Mouse (Mus musculus) stomach, embryonic 14.5 days (tissue): ENCODE measurements around the gene Tulp3. TPM values are rescaled to one million over a fixed set of nuclear protein-coding genes. Genes with fewer than 3 reads are reported as not detected.

Experiments used
- ATAC-seq: fragments of 200-750 bp; cut with Nextera tagmentation; 2 replicates; pipeline ENCODE4 v1.8.0; 2017; ENCODE audit warnings: low read depth, moderate TSS enrichment; ENCODE audit not compliant: insufficient number of reproducible peaks, insufficient read depth, low FRiP score
- H3K27ac ChIP-seq: fragments of 300-500 bp; sonication (generic); 2 replicates; pipeline ENCODE4 v1.5.1; 2014; ENCODE audit warnings: mild to moderate bottlenecking, low read length, moderate library complexity, mixed read lengths
- H3K27me3 ChIP-seq: fragments of 300-500 bp; sonication (generic); 2 replicates; pipeline ENCODE4 v1.6.1; 2014; ENCODE audit warnings: low read length, control low read depth, mixed read lengths; ENCODE audit not compliant: control insufficient read depth, insufficient read depth
- H3K36me3 ChIP-seq: fragments of 300-500 bp; sonication (generic); 2 replicates; pipeline ENCODE4 v1.6.1; 2014; ENCODE audit warnings: mild to moderate bottlenecking, control low read depth, low read length, moderate library complexity, mixed read lengths; ENCODE audit not compliant: control insufficient read depth, insufficient read depth
- H3K4me1 ChIP-seq: fragments of 300-500 bp; sonication (generic); 2 replicates; pipeline ENCODE4 v1.6.1; 2014; ENCODE audit warnings: low read length, control low read depth, mixed read lengths; ENCODE audit not compliant: control insufficient read depth, insufficient read depth
- H3K4me2 ChIP-seq: fragments of 300-500 bp; sonication (generic); replicated peaks from 2 replicates; pipeline ENCODE4 v1.6.1; 2014; ENCODE audit warnings: low read depth, low read length, control low read depth
- H3K4me3 ChIP-seq: fragments of 300-500 bp; sonication (generic); 2 replicates; pipeline ENCODE4 v1.5.1; 2014; ENCODE audit warnings: low read depth, low read length, control low read depth
- H3K9ac ChIP-seq: fragments of 300-500 bp; sonication (generic); replicated peaks from 2 replicates; pipeline ENCODE4 v1.6.1; 2014; ENCODE audit warnings: low read depth, mild to moderate bottlenecking, control low read depth, low read length, moderate library complexity, mixed read lengths
- H3K9me3 ChIP-seq: fragments of 300-500 bp; sonication (generic); 2 replicates; pipeline ENCODE4 v1.6.1; 2016; ENCODE audit warnings: low read depth, low read length, control low read depth; ENCODE audit not compliant: control insufficient read depth
- WGBS: fragments of 180-500 bp; shearing (Covaris S2); extraction: QIAGEN DNeasy Blood & Tissue Kit; methylation state at CpG from one replicate; pipeline ENCODE4 v1.1.7; 2014; 5-methylcytosine and 5-hydroxymethylcytosine counted together
- polyA plus RNA-seq: library from polyadenylated mRNA; unstranded; fragments of >200 nt; fragmentation: Nextera tagmentation; extraction: Ambion mirVana; gene quantifications from 2 replicates; pipeline ENCODE4 v1.2.1, GENCODE M21; 2014

Tulp3 gene
- polyA plus RNA-seq, 1 experiment from 2014 or later = 21.7 TPM

DNA sequence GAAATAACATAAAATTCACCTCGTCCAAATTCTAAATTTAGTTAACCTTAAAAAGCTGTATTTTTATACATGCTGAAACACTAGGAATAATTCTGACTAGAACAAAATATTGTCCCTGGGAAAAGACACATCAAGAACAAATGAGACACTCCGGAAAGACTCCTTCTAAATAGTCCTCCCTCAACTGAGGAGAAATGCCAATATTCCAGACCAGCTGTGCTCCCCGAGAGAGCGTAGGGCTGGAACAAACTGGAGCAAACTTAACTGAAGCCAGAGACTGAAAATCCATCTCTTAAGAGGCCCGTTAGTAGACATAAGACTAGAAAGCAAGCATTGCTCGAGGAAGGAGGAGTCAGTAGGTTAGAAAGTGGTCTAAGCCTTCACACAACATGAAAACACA is 8.9 kb downstream of the Tulp3 start:
- Histone ChIP-seq H3K36me3 (no peaks in the 10 kb centered on the region; the same call in 1 of the 2 replicates), H3K4me2 (no peak overlapping the region), H3K4me3 (no peak overlapping the region), H3K9me3 (no peaks in the 10 kb centered on the region), H3K27ac (no peak overlapping the region), H3K9ac (no peak overlapping the region), H3K4me1 (no peaks in the 10 kb centered on the region), H3K27me3 (no peaks in the 10 kb centered on the region)
- WGBS = 82% methylated on average over 6 of the region's 6 CpGs
- ATAC-seq = no peak

DNA sequence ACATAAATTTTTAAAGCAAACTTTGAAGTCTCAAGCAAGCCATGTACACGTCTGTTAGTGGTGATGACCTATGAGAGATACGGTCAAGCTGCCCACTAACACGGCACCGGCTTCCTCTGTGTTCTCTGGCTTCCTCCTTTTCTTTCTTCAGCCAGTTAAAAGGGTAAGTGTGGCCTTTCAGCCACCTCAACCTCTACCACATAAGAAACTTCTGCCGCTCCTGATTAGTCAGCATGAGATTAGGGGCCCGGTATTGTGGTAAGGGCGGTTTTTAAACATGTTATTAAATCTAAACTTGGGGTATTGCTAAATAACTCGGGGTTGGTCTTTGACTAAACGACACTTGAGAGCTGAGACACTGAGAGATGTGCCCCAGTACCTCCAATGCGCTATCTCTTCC is 10.0 kb downstream of the Tulp3 start:
- Histone ChIP-seq H3K4me2 (no peak overlapping the region), H3K4me1 (no peaks in the 10 kb centered on the region), H3K36me3 (no peaks in the 10 kb centered on the region; the same call in 1 of the 2 replicates), H3K4me3 (no peak overlapping the region), H3K27ac (no peak overlapping the region), H3K9me3 (no peaks in the 10 kb centered on the region), H3K27me3 (no peaks in the 10 kb centered on the region), H3K9ac (no peak overlapping the region)
- ATAC-seq = no peak
- WGBS = 83% methylated on average over 10 of the region's 10 CpGs

DNA sequence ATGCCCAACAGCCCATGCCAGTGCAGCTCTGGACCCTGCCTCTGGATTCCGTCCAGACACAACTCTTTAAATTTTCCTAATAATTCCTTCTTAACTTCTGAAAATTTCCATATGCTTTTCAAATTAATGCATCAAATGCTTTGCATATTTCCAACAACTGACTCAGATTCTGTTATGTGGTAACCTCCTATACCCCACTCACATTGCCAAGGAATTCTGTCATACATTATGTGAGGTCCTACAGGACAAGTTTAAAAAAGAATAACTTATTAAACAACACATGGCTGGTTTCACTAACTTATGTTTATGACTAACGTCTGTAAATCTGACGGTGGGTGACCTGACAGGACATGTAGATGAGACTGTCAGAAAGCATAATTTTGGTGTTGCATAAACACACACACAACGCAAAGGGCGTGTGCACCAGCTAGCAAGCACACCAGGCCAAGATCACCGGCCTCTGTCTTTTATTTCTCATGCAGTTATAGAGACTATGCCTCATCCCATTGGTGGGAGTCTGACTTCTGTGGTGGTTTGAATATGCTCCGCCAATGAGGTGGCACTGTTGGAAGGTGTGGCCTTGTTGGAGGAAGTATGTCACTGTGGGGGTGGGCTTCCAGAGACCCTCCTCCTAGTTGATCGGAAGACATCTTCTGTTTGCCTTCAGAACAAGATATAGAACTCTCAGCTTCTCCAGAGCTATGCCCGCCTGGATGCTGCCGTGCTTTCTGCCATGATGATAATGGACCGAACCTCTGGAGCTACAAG is 13.5 kb downstream of the Tulp3 start:
- no peak overlapping the region for H3K4me3 ChIP-seq

DNA sequence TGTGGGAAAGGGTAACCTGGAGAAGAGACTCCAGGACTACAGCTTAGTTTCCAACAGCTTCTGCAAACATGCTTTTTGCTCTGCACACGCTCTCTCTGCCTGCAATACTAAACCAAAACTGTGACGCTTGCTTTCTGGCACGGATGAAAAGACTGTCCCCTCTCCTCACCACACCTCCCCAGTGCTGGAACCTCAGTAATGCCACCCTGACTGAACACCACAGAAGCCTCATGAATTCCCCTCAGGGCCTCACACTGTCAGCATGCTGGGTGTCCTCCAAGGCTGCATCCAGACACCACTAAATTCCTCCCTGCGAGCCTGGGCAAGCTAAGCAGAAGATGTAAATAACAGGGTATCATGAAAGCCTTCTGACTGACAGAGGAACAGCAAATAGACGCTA is 16.8 kb downstream of the Tulp3 start:
- H3K36me3 ChIP-seq = no peaks in the 10 kb centered on the region; the same call in 1 of the 2 replicates
- WGBS = 31% methylated on average over 5 of the region's 5 CpGs
- H3K9me3 ChIP-seq = no peaks in the 10 kb centered on the region
- H3K9ac ChIP-seq = no peak overlapping the region
- 0 out of 2 replicates have a peak overlapping the region, but pooled peaks have one; percentile 21 for H3K27ac ChIP-seq
- peaks cover 16% of the 10 kb centered on the region for H3K4me1 ChIP-seq
- no peak overlapping the region for H3K4me3 ChIP-seq
- no peaks in the 10 kb centered on the region for H3K27me3 ChIP-seq
- H3K4me2 ChIP-seq = no peak overlapping the region
- ATAC-seq = no peak

More for the DNA sequence above, 13.5 kb downstream of the Tulp3 start:
- no peak for ATAC-seq
- Histone ChIP-seq H3K9me3 (no peaks in the 10 kb centered on the region), H3K4me1 (peaks cover 14% of the 10 kb centered on the region), H3K36me3 (no peaks in the 10 kb centered on the region), H3K27me3 (no peaks in the 10 kb centered on the region), H3K9ac (no peak overlapping the region), H3K4me2 (no peak overlapping the region), H3K27ac (no peak overlapping the region)
- 86% methylated on average over 11 of the region's 11 CpGs for WGBS

DNA sequence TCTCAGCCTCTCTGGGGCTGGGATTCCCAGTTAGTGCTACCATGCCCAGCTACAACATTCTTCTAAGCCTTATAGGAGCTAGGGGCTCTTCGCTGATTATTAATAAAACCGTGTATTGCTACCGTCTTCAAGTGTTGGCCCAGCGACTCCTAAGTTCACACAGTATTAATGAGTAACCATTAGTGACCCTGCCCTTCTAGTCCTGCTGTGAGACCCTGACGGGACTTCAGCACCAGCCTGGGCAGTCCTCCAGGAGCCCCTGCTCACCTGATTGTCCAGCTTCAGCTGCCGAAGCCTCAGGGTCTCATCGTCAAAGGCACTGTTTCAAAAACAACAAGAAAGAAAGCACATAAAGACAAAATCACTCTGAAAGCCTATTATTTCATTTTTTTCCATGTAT is 18.2 kb downstream of the Tulp3 start:
- Histone ChIP-seq H3K4me2 (no peak overlapping the region), H3K27me3 (no peaks in the 10 kb centered on the region), H3K4me3 (no peak overlapping the region), H3K9ac (no peak overlapping the region), H3K4me1 (peaks cover 16% of the 10 kb centered on the region), H3K27ac (no peak overlapping the region), H3K36me3 (no peaks in the 10 kb centered on the region; the same call in none of the 2 replicates), H3K9me3 (no peaks in the 10 kb centered on the region)
- 66% methylated on average over 7 of the region's 7 CpGs for WGBS
- ATAC-seq = no peak

DNA sequence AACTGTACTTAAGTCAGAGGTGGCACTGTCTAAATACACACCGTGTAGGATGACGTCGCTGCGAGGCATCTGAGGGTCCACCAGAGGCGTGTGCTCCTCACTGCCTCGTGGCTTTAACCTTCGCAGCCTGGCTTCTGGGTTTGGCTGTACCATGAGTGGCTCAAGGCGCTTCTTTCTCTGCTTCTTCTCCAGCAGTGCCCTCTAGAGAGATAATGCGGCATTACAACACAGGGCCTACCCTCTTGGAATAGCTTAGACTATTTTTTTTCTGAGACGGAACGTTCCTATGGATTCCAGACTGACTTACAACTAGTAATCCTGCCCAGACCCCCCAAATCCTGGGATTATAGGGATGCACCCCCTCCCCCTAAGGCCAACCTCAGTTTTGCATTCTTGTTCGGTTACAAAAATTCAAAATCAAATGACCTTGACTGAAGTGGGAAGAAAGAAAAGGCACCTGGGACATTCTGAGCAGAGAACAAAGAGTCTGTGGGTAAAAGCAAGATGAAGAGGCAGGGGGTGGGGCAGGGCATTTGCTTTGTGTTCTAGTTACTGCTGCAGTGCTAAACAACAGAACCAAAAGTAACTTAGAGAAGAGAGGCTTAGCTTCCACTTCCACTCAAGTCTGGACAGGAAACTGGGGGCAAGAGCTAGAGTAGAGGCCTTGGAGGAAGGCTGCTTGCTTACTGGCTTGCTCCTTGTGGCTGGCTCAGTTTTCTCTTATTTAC is 21.1 kb downstream of the Tulp3 start:
- Histone ChIP-seq H3K9me3 (peaks cover 1% of the 10 kb centered on the region; the same call in 1 of the 2 replicates), H3K27ac (no peak overlapping the region), H3K9ac (no peak overlapping the region), H3K4me2 (no peak overlapping the region), H3K4me3 (no peak overlapping the region), H3K36me3 (peaks cover 6% of the 10 kb centered on the region), H3K27me3 (no peaks in the 10 kb centered on the region), H3K4me1 (peaks cover 12% of the 10 kb centered on the region)
- WGBS = 22% methylated on average over 12 of the region's 12 CpGs
- peak; percentile 62; the same call in 1 of the 2 replicates for ATAC-seq

DNA sequence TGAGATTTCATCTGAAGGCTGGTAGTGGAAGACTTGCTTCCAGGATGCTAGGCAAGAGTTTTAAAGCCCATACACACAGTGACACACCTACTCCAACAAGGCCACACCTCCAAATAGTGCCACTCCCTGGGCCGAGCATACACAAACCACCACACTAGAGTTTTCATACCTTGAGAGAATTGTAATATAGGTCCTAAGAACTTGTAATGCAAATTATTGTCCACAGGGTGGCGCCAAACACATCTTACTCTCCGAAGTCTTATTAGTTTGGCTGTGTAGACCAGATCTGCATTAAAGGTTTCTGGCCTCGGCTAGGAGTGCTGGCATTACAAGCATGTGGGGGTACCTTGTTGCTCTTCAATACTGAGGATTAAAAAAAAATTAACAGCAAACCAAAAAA is 37.3 kb downstream of the Tulp3 start:
- H3K27me3 ChIP-seq = no peaks in the 10 kb centered on the region
- WGBS = 7% methylated on average over 4 of the region's 4 CpGs
- no peak for ATAC-seq

DNA sequence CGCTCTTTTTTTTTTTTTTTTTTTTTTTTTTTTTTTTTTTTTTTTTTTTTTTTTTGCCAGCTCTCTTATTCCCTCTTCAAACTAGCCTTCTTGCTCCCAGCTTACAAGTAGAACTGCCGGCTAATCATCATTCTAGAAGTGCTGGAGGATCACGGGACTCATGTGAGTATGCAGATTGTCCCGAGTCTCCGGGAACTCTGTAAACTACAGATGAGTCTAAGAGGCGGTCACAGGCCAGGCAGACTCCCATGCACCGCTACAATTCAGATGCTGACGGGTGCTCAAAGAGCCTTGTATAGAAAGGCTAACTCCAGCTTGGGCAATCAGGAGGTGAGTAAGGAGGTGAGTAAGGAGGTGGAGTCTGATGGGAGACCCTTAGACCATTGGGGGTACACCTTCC is 40.1 kb downstream of the Tulp3 start:
- Histone ChIP-seq H3K36me3 (no peaks in the 10 kb centered on the region), H3K9ac (no peak overlapping the region), H3K9me3 (no peaks in the 10 kb centered on the region), H3K27me3 (no peaks in the 10 kb centered on the region), H3K4me3 (no peak overlapping the region), H3K4me2 (no peak overlapping the region), H3K27ac (no peak overlapping the region), H3K4me1 (no peaks in the 10 kb centered on the region)
- ATAC-seq = no peak
- 70% methylated on average over 8 of the region's 8 CpGs for WGBS

More for the DNA sequence above, 37.3 kb downstream of the Tulp3 start:
- no peak overlapping the region for H3K27ac ChIP-seq
- peaks cover 19% of the 10 kb centered on the region for H3K36me3 ChIP-seq
- no peaks in the 10 kb centered on the region for H3K4me1 ChIP-seq
- H3K4me2 ChIP-seq = no peak overlapping the region
- no peak overlapping the region for H3K4me3 ChIP-seq
- no peak overlapping the region for H3K9ac ChIP-seq
- H3K9me3 ChIP-seq = no peaks in the 10 kb centered on the region
